Mouse (Mus musculus): Measurements from ENCODE around the gene Mrpl57. TPM values are rescaled to one million over a fixed set of nuclear protein-coding genes. Genes with fewer than 3 reads are reported as not detected.

The Mrpl57 gene
- polyA plus RNA-seq (2012; rRNA removed) = 65.6 and 69.5 TPM in 2 replicates

GRCm38 (mm10) chr14:57825788-57826751 is at the start of gene Mrpl57, which contains the start of gene Ska3:
TSS of gene Mrpl57 (plus strand) at chr14:57826234.
TSS of gene Ska3 (minus strand) at chr14:57826185.
- under 1% methylated on average over 96 of the region's 96 CpGs for WGBS
- H3K4me3 ChIP-seq (replicated peaks; ENCODE audit: insufficient read depth, low read depth, low read length) = peak within 1 kb of the TSS; percentile 71
- H3K4me1 ChIP-seq (ENCODE audit: control insufficient read depth, insufficient read depth, low read length) = peaks cover 3% of the 10 kb centered on the region; the same call in 1 of the 2 replicates
- peak; percentile 89 to 91 for DNase-seq
- H3K27me3 ChIP-seq (ENCODE audit: control insufficient read depth, insufficient read depth, low read length) = no peaks in the 10 kb centered on the region
- TF ChIP-seq CTCF (IDR thresholded peaks at IDR 0.05; ENCODE audit: borderline replicate concordance, insufficient read depth, low read depth, low read length) = no peak
- peak; percentile 78 for TF ChIP-seq POLR2A (IDR thresholded peaks at IDR 0.05; ENCODE audit: borderline replicate concordance, insufficient read depth, low read length)
- peak within 1 kb of the TSS; percentile 56 for H3K27ac ChIP-seq (ENCODE audit: insufficient read depth, low read length)

- WGBS = 28% methylated on average over 4 of the region's 4 CpGs
- no peak for TF ChIP-seq POLR2A (IDR thresholded peaks at IDR 0.05; ENCODE audit: borderline replicate concordance, insufficient read depth, low read length)
- no peak for TF ChIP-seq CTCF (IDR thresholded peaks at IDR 0.05; ENCODE audit: borderline replicate concordance, insufficient read depth, low read depth, low read length)
- no peak overlapping the region for H3K4me3 ChIP-seq (replicated peaks; ENCODE audit: insufficient read depth, low read depth, low read length)
- no peaks in the 10 kb centered on the region for H3K27me3 ChIP-seq (ENCODE audit: control insufficient read depth, insufficient read depth, low read length)
- no peaks in the 10 kb centered on the region for H3K4me1 ChIP-seq (ENCODE audit: control insufficient read depth, insufficient read depth, low read length)
- H3K27ac ChIP-seq (ENCODE audit: insufficient read depth, low read length) = no peak overlapping the region
- DNase-seq = no peak
These were observed 38.6 kb upstream of the Mrpl57 start for GRCm38 (mm10) chr14:57787406-57787805.

GRCm38 (mm10) chr14:57789311-57789710 is 36.7 kb upstream of the Mrpl57 start:
- no peak for DNase-seq
- Histone ChIP-seq H3K4me1 (ENCODE audit: control insufficient read depth, insufficient read depth, low read length) (no peaks in the 10 kb centered on the region), H3K4me3 (replicated peaks; ENCODE audit: insufficient read depth, low read depth, low read length) (no peak overlapping the region), H3K27ac (ENCODE audit: insufficient read depth, low read length) (no peak overlapping the region), H3K27me3 (ENCODE audit: control insufficient read depth, insufficient read depth, low read length) (no peaks in the 10 kb centered on the region)
- WGBS = 70% methylated on average over 2 of the region's 2 CpGs
- TF ChIP-seq POLR2A (IDR thresholded peaks at IDR 0.05; ENCODE audit: borderline replicate concordance, insufficient read depth, low read length) (no peak), CTCF (IDR thresholded peaks at IDR 0.05; ENCODE audit: borderline replicate concordance, insufficient read depth, low read depth, low read length) (no peak)

- TF ChIP-seq CTCF (IDR thresholded peaks at IDR 0.05; ENCODE audit: borderline replicate concordance, insufficient read depth, low read depth, low read length) (no peak), POLR2A (IDR thresholded peaks at IDR 0.05; ENCODE audit: borderline replicate concordance, insufficient read depth, low read length) (no peak)
- no peaks in the 10 kb centered on the region for H3K4me1 ChIP-seq (ENCODE audit: control insufficient read depth, insufficient read depth, low read length)
- H3K27me3 ChIP-seq (ENCODE audit: control insufficient read depth, insufficient read depth, low read length) = no peaks in the 10 kb centered on the region
- H3K27ac ChIP-seq (ENCODE audit: insufficient read depth, low read length) = no peak overlapping the region
- no peak for DNase-seq
- 92% methylated on average over 9 of the region's 9 CpGs for WGBS
- no peak overlapping the region for H3K4me3 ChIP-seq (replicated peaks; ENCODE audit: insufficient read depth, low read depth, low read length)
These were observed 36.3 kb upstream of the Mrpl57 start for GRCm38 (mm10) chr14:57789759-57790158.

GRCm38 (mm10) chr14:57791171-57791570 is 34.9 kb upstream of the Mrpl57 start:
- 81% methylated on average over 4 of the region's 4 CpGs for WGBS
- no peaks in the 10 kb centered on the region for H3K27me3 ChIP-seq (ENCODE audit: control insufficient read depth, insufficient read depth, low read length)
- TF ChIP-seq POLR2A (IDR thresholded peaks at IDR 0.05; ENCODE audit: borderline replicate concordance, insufficient read depth, low read length) (no peak), CTCF (IDR thresholded peaks at IDR 0.05; ENCODE audit: borderline replicate concordance, insufficient read depth, low read depth, low read length) (no peak)
- no peak for DNase-seq
- no peak overlapping the region for H3K27ac ChIP-seq (ENCODE audit: insufficient read depth, low read length)
- H3K4me1 ChIP-seq (ENCODE audit: control insufficient read depth, insufficient read depth, low read length) = no peaks in the 10 kb centered on the region
- no peak overlapping the region for H3K4me3 ChIP-seq (replicated peaks; ENCODE audit: insufficient read depth, low read depth, low read length)

GRCm38 (mm10) chr14:57797551-57797950 is 28.5 kb upstream of the Mrpl57 start:
- peaks cover 3% of the 10 kb centered on the region; the same call in 1 of the 2 replicates for H3K4me1 ChIP-seq (ENCODE audit: control insufficient read depth, insufficient read depth, low read length)
- TF ChIP-seq POLR2A (IDR thresholded peaks at IDR 0.05; ENCODE audit: borderline replicate concordance, insufficient read depth, low read length) (no peak), CTCF (IDR thresholded peaks at IDR 0.05; ENCODE audit: borderline replicate concordance, insufficient read depth, low read depth, low read length) (no peak)
- peak overlapping the region; percentile 14; the same call in 1 of the 2 replicates for H3K27ac ChIP-seq (ENCODE audit: insufficient read depth, low read length)
- DNase-seq = peak in 1 of 2 experiments; percentile 35
- H3K4me3 ChIP-seq (replicated peaks; ENCODE audit: insufficient read depth, low read depth, low read length) = peak overlapping the region; percentile 48
- no peaks in the 10 kb centered on the region for H3K27me3 ChIP-seq (ENCODE audit: control insufficient read depth, insufficient read depth, low read length)
- 11% methylated on average over 7 of the region's 7 CpGs for WGBS

GRCm38 (mm10) chr14:57797991-57798931 is 27.8 kb upstream of the Mrpl57 start, which contains the start of gene Sap18:
TSS of gene Sap18 (plus strand) at chr14:57798180.
- H3K27me3 ChIP-seq (ENCODE audit: control insufficient read depth, insufficient read depth, low read length) = no peaks in the 10 kb centered on the region
- under 1% methylated on average over 99 of the region's 99 CpGs for WGBS
- peaks cover 3% of the 10 kb centered on the region; the same call in 1 of the 2 replicates for H3K4me1 ChIP-seq (ENCODE audit: control insufficient read depth, insufficient read depth, low read length)
- peak; percentile 97 to 98 for DNase-seq
- H3K27ac ChIP-seq (ENCODE audit: insufficient read depth, low read length) = peak within 1 kb of the TSS; percentile 14; the same call in 1 of the 2 replicates
- H3K4me3 ChIP-seq (replicated peaks; ENCODE audit: insufficient read depth, low read depth, low read length) = peak within 1 kb of the TSS; percentile 76
- TF ChIP-seq CTCF (IDR thresholded peaks at IDR 0.05; ENCODE audit: borderline replicate concordance, insufficient read depth, low read depth, low read length) (no peak), POLR2A (IDR thresholded peaks at IDR 0.05; ENCODE audit: borderline replicate concordance, insufficient read depth, low read length) (peak; percentile 75)

Measured in cerebellum, adult 2 months (tissue).